Mouse (Mus musculus): Measurements from ENCODE around the gene Trpc4ap. TPM values are rescaled to one million over a fixed set of nuclear protein-coding genes. Genes with fewer than 3 reads are reported as not detected.

Gene Trpc4ap
- polyA plus RNA-seq (2012; rRNA removed): 175 and 185 TPM in 2 replicates

DNA sequence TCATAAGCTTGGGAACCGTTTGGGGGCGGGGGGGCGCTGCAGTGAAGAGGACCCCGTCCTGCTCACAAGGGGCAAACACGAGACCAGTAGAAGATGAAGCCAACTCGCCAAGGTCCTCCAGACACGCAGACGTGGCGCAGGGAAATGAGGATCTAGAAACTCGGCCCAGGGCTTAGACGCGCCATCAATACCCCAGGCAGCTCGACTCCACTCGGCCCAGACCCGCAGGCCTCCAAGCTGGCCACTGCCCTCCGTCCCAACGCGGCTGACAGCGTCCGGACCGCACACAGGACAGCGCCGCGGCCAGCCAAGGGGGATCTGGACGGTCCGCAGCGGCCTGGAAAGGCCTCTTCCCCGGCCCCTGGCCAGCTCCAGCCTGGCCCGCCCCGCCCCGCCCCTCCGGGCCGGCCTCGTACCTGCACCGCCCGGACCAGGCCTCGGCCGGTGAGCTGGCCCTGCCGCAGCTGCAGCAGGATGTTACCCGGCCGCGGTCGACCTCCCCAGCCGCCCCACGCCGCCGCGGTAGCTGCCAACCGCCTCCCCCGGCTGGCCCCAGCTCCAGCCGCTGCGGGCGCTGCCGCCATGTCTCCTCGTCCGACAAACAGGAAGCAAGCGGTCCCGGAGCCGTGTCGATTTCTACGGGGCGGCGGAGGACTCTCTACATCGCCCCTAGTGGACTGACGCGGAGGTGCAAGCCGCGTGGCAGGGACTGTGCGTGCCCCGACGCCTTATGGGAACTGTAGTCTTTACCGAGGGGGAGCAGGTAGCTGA is at the start of gene Trpc4ap:
Gene Trpc4ap (minus strand): TSS at position 662 of the 771 bp plus-strand sequence.

DNA sequence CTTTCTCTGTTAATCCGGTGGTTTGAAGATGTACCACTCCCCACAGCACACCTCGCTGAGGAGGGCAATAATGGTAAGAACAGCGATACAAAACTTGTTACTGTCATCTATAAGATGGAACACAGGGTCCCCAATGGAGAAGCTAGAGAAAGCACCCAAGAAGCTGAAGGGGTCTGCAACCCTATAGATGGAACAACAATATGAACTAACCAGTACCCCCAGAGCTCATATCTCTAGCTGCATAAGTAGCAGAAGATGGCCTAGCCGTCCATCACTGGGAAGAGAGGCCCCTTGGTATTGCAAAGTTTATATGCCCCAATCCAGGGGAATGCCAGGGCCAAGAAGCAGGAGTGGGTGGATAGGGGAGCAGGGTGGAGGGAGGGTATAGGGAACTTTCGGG is 43.6 kb upstream of the Trpc4ap start, which contains the start of gene Gm17581:
Gene Gm17581 (minus strand): TSS at position 101 of the 400 bp plus-strand sequence.

DNA sequence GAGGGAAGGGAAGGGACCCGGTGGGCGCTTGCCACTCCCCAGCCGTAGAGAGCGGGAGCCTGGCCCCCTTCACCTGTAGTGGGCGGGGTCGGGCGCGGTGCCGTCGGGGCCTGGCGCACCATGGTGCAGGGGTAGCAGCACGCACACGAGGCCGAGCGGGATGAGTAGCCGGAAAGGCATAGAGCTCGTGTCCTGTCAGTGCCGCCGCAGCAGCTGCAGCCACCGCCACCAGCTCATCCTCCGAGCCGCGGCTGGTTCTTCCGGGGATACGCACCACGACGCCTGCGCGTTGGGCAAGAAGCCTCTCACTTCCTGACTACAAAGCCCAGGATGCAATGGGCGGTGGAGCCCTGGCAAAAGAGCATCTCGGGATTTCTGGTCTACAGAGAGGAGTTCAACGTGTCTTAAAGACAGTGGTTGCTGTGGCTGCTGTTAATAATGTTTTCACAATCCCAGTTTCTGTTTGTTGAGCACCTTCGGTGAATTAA is 37.0 kb upstream of the Trpc4ap start, which contains the start of gene Edem2:
Gene Edem2 (minus strand): TSS at position 318 of the 488 bp plus-strand sequence.

DNA sequence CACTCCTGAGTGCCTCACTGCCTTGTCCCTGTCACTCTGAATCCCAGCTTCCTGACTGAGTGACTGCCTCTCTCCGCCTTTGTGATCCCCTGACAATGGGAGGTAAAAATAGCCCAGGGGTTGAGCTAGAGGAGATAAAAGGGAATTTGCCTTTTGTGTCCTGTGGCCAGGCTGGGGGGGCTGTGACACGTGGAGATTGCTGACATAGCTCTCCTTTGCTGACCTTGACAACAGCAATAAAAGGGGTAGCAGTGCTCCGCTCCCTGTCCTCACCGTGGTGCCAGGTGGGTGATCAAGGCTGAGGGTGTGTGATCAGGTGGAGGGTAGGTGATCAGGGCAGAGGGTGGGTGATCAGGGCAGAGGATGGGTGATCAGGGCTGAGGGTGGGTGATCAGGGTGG is 81.2 kb downstream of the Trpc4ap start, which contains the start of gene Myh7b:
Gene Myh7b (plus strand): TSS at position 235 of the 400 bp plus-strand sequence.

DNA sequence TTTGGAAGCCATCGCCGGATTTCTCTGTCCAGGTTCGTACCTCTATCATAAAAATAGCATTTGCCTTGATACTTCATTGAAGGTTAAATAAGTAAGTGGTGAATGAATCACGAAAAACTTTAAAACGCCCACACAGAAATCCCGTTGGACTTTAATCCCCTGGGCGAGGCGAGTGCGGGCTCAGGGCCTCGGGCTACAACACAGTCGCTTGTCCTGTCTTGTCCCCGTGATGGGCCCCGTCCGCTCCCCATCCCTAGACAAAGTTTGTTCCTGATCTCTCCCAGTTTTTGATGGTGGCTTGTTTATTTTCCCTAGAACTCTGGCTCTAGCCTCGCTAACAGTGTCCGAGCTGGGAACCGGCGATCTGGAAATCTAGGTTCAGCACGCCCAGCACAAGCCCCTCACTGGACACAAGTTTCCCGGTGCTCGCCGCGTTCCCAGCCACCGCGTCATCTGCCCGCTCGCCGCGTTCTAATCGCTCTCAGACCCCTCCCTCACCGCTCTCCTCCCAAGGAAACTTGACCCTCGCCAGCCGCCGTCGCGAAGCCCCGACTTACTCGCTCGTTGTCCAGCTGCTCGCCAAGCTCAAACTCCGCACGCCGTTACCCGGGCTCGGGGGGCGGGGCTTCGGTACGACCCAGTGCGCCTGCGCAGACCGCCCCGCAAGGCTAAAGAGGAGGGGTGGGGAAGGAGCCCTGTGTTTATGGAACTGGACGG is 99.9 kb downstream of the Trpc4ap start, which contains the start of gene Gss:
Gene Gss (minus strand): TSS at position 674 of the 717 bp plus-strand sequence.

Other genes starting within 250 kb of the Trpc4ap start
- gene Ncoa6, start 218.5 kb downstream of the Trpc4ap start, polyA plus RNA-seq (2012; rRNA removed): 64.2 and 67.5 TPM in 2 replicates
- gene Acss2, start 174.4 kb downstream of the Trpc4ap start, polyA plus RNA-seq (2012; rRNA removed): 27.5 and 28.7 TPM in 2 replicates
- gene Ggt7, start 174.1 kb downstream of the Trpc4ap start, polyA plus RNA-seq (2012; rRNA removed): 118 and 132 TPM in 2 replicates
- 11.1 and 11.4 TPM in 2 replicates for gene Gss, start 99.6 kb downstream of the Trpc4ap start, polyA plus RNA-seq (2012; rRNA removed)
- 0.57 and 3.9 TPM in 2 replicates for gene Myh7b, start 81.2 kb downstream of the Trpc4ap start, polyA plus RNA-seq (2012; rRNA removed)
- gene Edem2, start 37.1 kb upstream of the Trpc4ap start, polyA plus RNA-seq (2012; rRNA removed): 63.7 and 66.7 TPM in 2 replicates
- not detected in 2 replicates for gene Gm17581, start 43.5 kb upstream of the Trpc4ap start, polyA plus RNA-seq (2012; rRNA removed)
- 4.5 and 5.4 TPM in 2 replicates for gene Procr, start 58.7 kb upstream of the Trpc4ap start, polyA plus RNA-seq (2012; rRNA removed)
- gene Mmp24, start 83.0 kb upstream of the Trpc4ap start, polyA plus RNA-seq (2012; rRNA removed): 47.7 and 48.1 TPM in 2 replicates
- 22.7 and 22.9 TPM in 2 replicates for gene BC029722, start 127.0 kb upstream of the Trpc4ap start, polyA plus RNA-seq (2012; rRNA removed)
- 83.7 and 90.0 TPM in 2 replicates for gene Eif6, start 134.5 kb upstream of the Trpc4ap start, polyA plus RNA-seq (2012; rRNA removed)
- gene Fam83c, start 142.5 kb upstream of the Trpc4ap start, polyA plus RNA-seq (2012; rRNA removed): 0.08 TPM in 1 of 2 replicates, not detected in the other
- 48.4 and 50.8 TPM in 2 replicates for gene Uqcc1, start 237.9 kb upstream of the Trpc4ap start, polyA plus RNA-seq (2012; rRNA removed)
- gene Gm15557, start 248.3 kb upstream of the Trpc4ap start, polyA plus RNA-seq (2012; rRNA removed): not detected in 2 replicates

All from central nervous system, embryonic 14 days (tissue).